Mouse (Mus musculus): Measurements from ENCODE around the gene Got2. TPM values are rescaled to one million over a fixed set of nuclear protein-coding genes. Genes with fewer than 3 reads are reported as not detected.

Gene Got2
- polyA plus RNA-seq, 1 experiment = 38.4 TPM

GRCm38 (mm10) chr8:95907885-95908284 is 19.5 kb upstream of the Got2 start:
- DNase-seq (ENCODE audit: low read depth in 1 of 2, low spot score in 2 of 2) = no peak
- Histone ChIP-seq H3K4me1 (ENCODE audit: control insufficient read depth, insufficient read depth, insufficient read length) (no peaks in the 10 kb centered on the region), H3K36me3 (ENCODE audit: control insufficient read depth, insufficient read depth, low read length) (no peaks in the 10 kb centered on the region), H3K27ac (ENCODE audit: insufficient read depth, low read length) (no peak overlapping the region), H3K4me3 (ENCODE audit: extremely low read depth, insufficient read depth, insufficient read length) (no peak overlapping the region), H3K27me3 (ENCODE audit: control insufficient read depth, insufficient read depth, low read length) (no peaks in the 10 kb centered on the region)
- TF ChIP-seq POLR2A (IDR thresholded peaks at IDR 0.05; ENCODE audit: low read depth, low read length) = no peak
- TF ChIP-seq CTCF (IDR thresholded peaks at IDR 0.05; ENCODE audit: extremely low read depth, insufficient read depth, insufficient read length, insufficient replicate concordance) = no peak
- 92% methylated on average over 11 of the region's 11 CpGs for WGBS

- H3K27ac ChIP-seq (ENCODE audit: insufficient read depth, low read length) = no peak overlapping the region
- no peak for TF ChIP-seq CTCF (IDR thresholded peaks at IDR 0.05; ENCODE audit: extremely low read depth, insufficient read depth, insufficient read length, insufficient replicate concordance)
- no peak for TF ChIP-seq POLR2A (IDR thresholded peaks at IDR 0.05; ENCODE audit: low read depth, low read length)
- H3K36me3 ChIP-seq (ENCODE audit: control insufficient read depth, insufficient read depth, low read length) = no peaks in the 10 kb centered on the region
- no peak overlapping the region for H3K4me3 ChIP-seq (ENCODE audit: extremely low read depth, insufficient read depth, insufficient read length)
- no peak for DNase-seq (ENCODE audit: low read depth in 1 of 2, low spot score in 2 of 2)
- H3K4me1 ChIP-seq (ENCODE audit: control insufficient read depth, insufficient read depth, insufficient read length) = no peaks in the 10 kb centered on the region
- no peaks in the 10 kb centered on the region for H3K27me3 ChIP-seq (ENCODE audit: control insufficient read depth, insufficient read depth, low read length)
- 54% methylated on average over 9 of the region's 9 CpGs for WGBS
Measured at GRCm38 (mm10) chr8:95906738-95907137, 18.4 kb upstream of the Got2 start.

GRCm38 (mm10) chr8:95901864-95902263 is 13.5 kb upstream of the Got2 start:
- 59% methylated on average over 7 of the region's 7 CpGs for WGBS
- no peak for DNase-seq (ENCODE audit: low read depth in 1 of 2, low spot score in 2 of 2)
- TF ChIP-seq CTCF (IDR thresholded peaks at IDR 0.05; ENCODE audit: extremely low read depth, insufficient read depth, insufficient read length, insufficient replicate concordance) (no peak), POLR2A (IDR thresholded peaks at IDR 0.05; ENCODE audit: low read depth, low read length) (no peak)
- Histone ChIP-seq H3K4me3 (ENCODE audit: extremely low read depth, insufficient read depth, insufficient read length) (no peak overlapping the region), H3K36me3 (ENCODE audit: control insufficient read depth, insufficient read depth, low read length) (no peaks in the 10 kb centered on the region), H3K27ac (ENCODE audit: insufficient read depth, low read length) (no peak overlapping the region), H3K27me3 (ENCODE audit: control insufficient read depth, insufficient read depth, low read length) (no peaks in the 10 kb centered on the region), H3K4me1 (ENCODE audit: control insufficient read depth, insufficient read depth, insufficient read length) (no peaks in the 10 kb centered on the region)

DNA sequence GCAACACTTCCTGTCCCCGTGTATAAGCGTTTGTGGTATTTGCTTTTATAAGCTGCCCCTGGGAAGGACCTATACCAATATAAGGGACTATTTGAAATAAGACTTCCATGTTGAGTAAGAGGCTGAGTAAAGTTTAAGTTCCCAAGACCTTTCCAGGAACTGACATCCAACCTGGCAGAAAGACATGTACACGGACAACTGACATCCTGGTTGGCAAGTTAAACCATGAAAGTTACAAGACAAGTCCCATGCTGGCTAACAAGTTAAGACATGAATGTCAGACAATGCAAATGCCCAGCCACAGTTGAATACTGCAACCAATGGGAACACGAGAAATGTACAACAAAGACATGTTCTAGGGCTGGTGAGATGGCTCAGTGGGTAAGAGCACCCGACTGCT is 5.4 kb upstream of the Got2 start:
- no peak for TF ChIP-seq POLR2A (IDR thresholded peaks at IDR 0.05; ENCODE audit: low read depth, low read length)
- TF ChIP-seq CTCF (IDR thresholded peaks at IDR 0.05; ENCODE audit: extremely low read depth, insufficient read depth, insufficient read length, insufficient replicate concordance) = no peak
- no peaks in the 10 kb centered on the region for H3K36me3 ChIP-seq (ENCODE audit: control insufficient read depth, insufficient read depth, low read length)
- no peak overlapping the region for H3K27ac ChIP-seq (ENCODE audit: insufficient read depth, low read length)
- no peak for DNase-seq (ENCODE audit: low read depth in 1 of 2, low spot score in 2 of 2)
- WGBS = 78% methylated on average over 5 of the region's 5 CpGs
- H3K4me3 ChIP-seq (ENCODE audit: extremely low read depth, insufficient read depth, insufficient read length) = no peak overlapping the region
- H3K27me3 ChIP-seq (ENCODE audit: control insufficient read depth, insufficient read depth, low read length) = no peaks in the 10 kb centered on the region
- no peaks in the 10 kb centered on the region for H3K4me1 ChIP-seq (ENCODE audit: control insufficient read depth, insufficient read depth, insufficient read length)

- DNase-seq (ENCODE audit: low read depth in 1 of 2, low spot score in 2 of 2) = peak in 1 of 2 experiments; percentile 56
- Histone ChIP-seq H3K27me3 (ENCODE audit: control insufficient read depth, insufficient read depth, low read length) (no peaks in the 10 kb centered on the region), H3K27ac (ENCODE audit: insufficient read depth, low read length) (peak overlapping the region; percentile 17), H3K36me3 (ENCODE audit: control insufficient read depth, insufficient read depth, low read length) (no peaks in the 10 kb centered on the region), H3K4me1 (ENCODE audit: control insufficient read depth, insufficient read depth, insufficient read length) (no peaks in the 10 kb centered on the region; the same call in 1 of the 2 replicates), H3K4me3 (ENCODE audit: extremely low read depth, insufficient read depth, insufficient read length) (peak overlapping the region; percentile 79)
- WGBS = under 1% methylated on average over 38 of the region's 38 CpGs
- TF ChIP-seq POLR2A (IDR thresholded peaks at IDR 0.05; ENCODE audit: low read depth, low read length) = no peak
- TF ChIP-seq CTCF (IDR thresholded peaks at IDR 0.05; ENCODE audit: extremely low read depth, insufficient read depth, insufficient read length, insufficient replicate concordance) = no peak
Measured at GRCm38 (mm10) chr8:95887578-95888284, 616 bp downstream of the Got2 start.

GRCm38 (mm10) chr8:95886647-95887577 is 1.4 kb downstream of the Got2 start:
- 52% methylated on average over 17 of the region's 17 CpGs for WGBS
- TF ChIP-seq CTCF (IDR thresholded peaks at IDR 0.05; ENCODE audit: extremely low read depth, insufficient read depth, insufficient read length, insufficient replicate concordance) = no peak
- TF ChIP-seq POLR2A (IDR thresholded peaks at IDR 0.05; ENCODE audit: low read depth, low read length) = no peak
- peak in 1 of 2 experiments; percentile 29 for DNase-seq (ENCODE audit: low read depth in 1 of 2, low spot score in 2 of 2)
- Histone ChIP-seq H3K27ac (ENCODE audit: insufficient read depth, low read length) (peak overlapping the region; percentile 17), H3K27me3 (ENCODE audit: control insufficient read depth, insufficient read depth, low read length) (no peaks in the 10 kb centered on the region), H3K4me1 (ENCODE audit: control insufficient read depth, insufficient read depth, insufficient read length) (no peaks in the 10 kb centered on the region; the same call in 1 of the 2 replicates), H3K4me3 (ENCODE audit: extremely low read depth, insufficient read depth, insufficient read length) (peak overlapping the region; percentile 79), H3K36me3 (ENCODE audit: control insufficient read depth, insufficient read depth, low read length) (no peaks in the 10 kb centered on the region)
